Mouse (Mus musculus) erythroblast, embryonic 14.5 days (primary cell): ENCODE data around the gene Agpat1.

Experiments
- GATA1 ChIP-seq: IDR thresholded peaks from 2 replicates; pipeline ENCODE4 v1.6.1; 2012; ENCODE audit warnings: low read length, inconsistent platforms, mixed read lengths
- TAL1 ChIP-seq: IDR thresholded peaks from 3 replicates; pipeline ENCODE4 v1.6.1; 2012; ENCODE audit warnings: low read length, inconsistent platforms, mixed read lengths

DNA sequence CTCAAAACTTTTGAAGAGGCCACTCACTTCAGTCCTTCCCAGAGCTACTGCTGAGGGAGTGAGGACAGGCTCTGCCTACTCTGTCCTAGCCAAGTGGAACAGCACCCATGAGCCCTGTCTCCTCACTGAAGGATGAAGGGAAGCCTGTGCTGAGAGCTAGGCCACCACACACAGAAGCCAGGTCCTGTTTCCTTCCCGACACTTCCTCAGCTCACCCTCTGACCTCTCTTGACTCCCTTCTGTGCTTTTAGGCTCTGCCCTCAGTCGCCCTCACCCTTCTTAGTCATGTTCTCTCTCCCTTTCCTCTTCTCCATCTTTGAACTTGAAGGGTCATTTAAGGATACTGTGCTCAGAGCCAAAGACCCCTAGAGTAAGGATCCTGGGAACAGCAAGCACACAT is 53.2 kb downstream of the Agpat1 start:
- TF ChIP-seq GATA1 (no peak), TAL1 (no peak)
